Mouse (Mus musculus): ENCODE data around the gene Olfr140. TPM values are rescaled to one million over a fixed set of nuclear protein-coding genes. Genes with fewer than 3 reads are reported as not detected.

Gene Olfr140
- polyA plus RNA-seq (2014; fragmentation: Nextera tagmentation; extraction: Ambion mirVana): not detected in 2 replicates

- Histone ChIP-seq H3K4me1 (ENCODE audit: control insufficient read depth, insufficient read depth, low read length) (no peaks in the 10 kb centered on the region), H3K27ac (ENCODE audit: low read depth, low read length) (no peak within 1 kb of the TSS), H3K9ac (ENCODE audit: low read length) (no peak within 1 kb of the TSS), H3K4me3 (ENCODE audit: low read depth, low read length) (no peak within 1 kb of the TSS), H3K9me3 (replicated peaks; ENCODE audit: control insufficient read depth, low read length) (no peaks in the 10 kb centered on the region), H3K27me3 (replicated peaks; ENCODE audit: control insufficient read depth, insufficient read depth, low read length) (no peaks in the 10 kb centered on the region), H3K36me3 (ENCODE audit: control insufficient read depth, insufficient read depth, low read length) (no peaks in the 10 kb centered on the region), H3K4me2 (ENCODE audit: low read length) (no peak within 1 kb of the TSS)
- ATAC-seq (no peak), DNase-seq (ENCODE audit: low spot score) (no peak)
Measured at GRCm38 (mm10) chr2:90063494-90063893, at the start of gene Olfr140. Gene Olfr140 (minus strand): TSS chr2:90063594.

GRCm38 (mm10) chr2:90070065-90070464 lies 6.7 kb upstream of the Olfr140 start:
- 84% methylated on average over 2 of the region's 2 CpGs for WGBS
- Histone ChIP-seq H3K4me2 (ENCODE audit: low read length) (no peak overlapping the region), H3K27me3 (replicated peaks; ENCODE audit: control insufficient read depth, insufficient read depth, low read length) (no peaks in the 10 kb centered on the region), H3K36me3 (ENCODE audit: control insufficient read depth, insufficient read depth, low read length) (no peaks in the 10 kb centered on the region), H3K27ac (ENCODE audit: low read depth, low read length) (no peak overlapping the region), H3K4me3 (ENCODE audit: low read depth, low read length) (no peak overlapping the region), H3K4me1 (ENCODE audit: control insufficient read depth, insufficient read depth, low read length) (no peaks in the 10 kb centered on the region), H3K9me3 (replicated peaks; ENCODE audit: control insufficient read depth, low read length) (no peaks in the 10 kb centered on the region), H3K9ac (ENCODE audit: low read length) (no peak overlapping the region)
- no peak for ATAC-seq
- no peak for DNase-seq (ENCODE audit: low spot score)

DNA sequence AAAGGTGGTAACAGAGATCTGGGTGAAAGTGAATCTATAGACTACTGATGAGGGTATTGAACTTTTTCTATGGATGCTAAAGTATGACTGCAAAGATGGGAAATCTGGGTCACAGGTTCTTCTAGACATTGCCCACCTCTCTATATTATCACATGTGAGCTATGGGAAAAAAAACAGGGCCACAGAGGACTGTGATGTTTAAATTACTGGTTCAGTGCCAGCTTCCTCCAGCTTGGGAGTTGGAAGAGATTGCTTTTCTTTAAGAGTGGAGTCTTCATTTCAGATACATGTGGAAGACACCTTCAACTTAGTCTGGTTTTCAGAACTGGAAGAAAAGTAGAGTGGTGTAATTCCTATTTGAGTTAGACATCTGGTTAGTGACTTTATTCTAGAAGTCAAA lies 28.4 kb downstream of the Olfr140 start, which contains the start of gene Olfr1265:
TSS of gene Olfr1265 (plus strand) at position 301 of the 400 bp plus-strand sequence.
- Histone ChIP-seq H3K27ac (ENCODE audit: low read depth, low read length) (no peak within 1 kb of the TSS), H3K4me1 (ENCODE audit: control insufficient read depth, insufficient read depth, low read length) (no peaks in the 10 kb centered on the region), H3K4me2 (ENCODE audit: low read length) (no peak within 1 kb of the TSS), H3K9ac (ENCODE audit: low read length) (no peak within 1 kb of the TSS), H3K4me3 (ENCODE audit: low read depth, low read length) (no peak within 1 kb of the TSS), H3K27me3 (replicated peaks; ENCODE audit: control insufficient read depth, insufficient read depth, low read length) (no peaks in the 10 kb centered on the region), H3K9me3 (replicated peaks; ENCODE audit: control insufficient read depth, low read length) (no peaks in the 10 kb centered on the region), H3K36me3 (ENCODE audit: control insufficient read depth, insufficient read depth, low read length) (no peaks in the 10 kb centered on the region)
- ATAC-seq (no peak), DNase-seq (ENCODE audit: low spot score) (no peak)

GRCm38 (mm10) chr2:90025477-90025876 lies 37.9 kb downstream of the Olfr140 start, which contains the start of gene Olfr1264:
Gene Olfr1264 (minus strand): TSS chr2:90025577.
- no peak for DNase-seq (ENCODE audit: low spot score)
- Histone ChIP-seq H3K4me1 (ENCODE audit: control insufficient read depth, insufficient read depth, low read length) (no peaks in the 10 kb centered on the region), H3K4me3 (ENCODE audit: low read depth, low read length) (no peak within 1 kb of the TSS), H3K9ac (ENCODE audit: low read length) (no peak within 1 kb of the TSS), H3K4me2 (ENCODE audit: low read length) (no peak within 1 kb of the TSS), H3K27me3 (replicated peaks; ENCODE audit: control insufficient read depth, insufficient read depth, low read length) (no peaks in the 10 kb centered on the region), H3K36me3 (ENCODE audit: control insufficient read depth, insufficient read depth, low read length) (no peaks in the 10 kb centered on the region), H3K27ac (ENCODE audit: low read depth, low read length) (no peak within 1 kb of the TSS), H3K9me3 (replicated peaks; ENCODE audit: control insufficient read depth, low read length) (no peaks in the 10 kb centered on the region)
- WGBS: 78% methylated on average over 2 of the region's 2 CpGs
- ATAC-seq: no peak

GRCm38 (mm10) chr2:90011831-90012230 lies 51.6 kb downstream of the Olfr140 start, which contains the start of gene Olfr1263:
Gene Olfr1263 (plus strand): TSS chr2:90012131.
- no peak within 1 kb of the TSS for H3K4me3 ChIP-seq (ENCODE audit: low read depth, low read length)
- no peak for DNase-seq (ENCODE audit: low spot score)
- 91% methylated on average over 2 of the region's 2 CpGs for WGBS
- H3K36me3 ChIP-seq (ENCODE audit: control insufficient read depth, insufficient read depth, low read length): no peaks in the 10 kb centered on the region
- no peak for ATAC-seq
- H3K4me1 ChIP-seq (ENCODE audit: control insufficient read depth, insufficient read depth, low read length): no peaks in the 10 kb centered on the region
- H3K9me3 ChIP-seq (replicated peaks; ENCODE audit: control insufficient read depth, low read length): no peaks in the 10 kb centered on the region
- no peaks in the 10 kb centered on the region for H3K27me3 ChIP-seq (replicated peaks; ENCODE audit: control insufficient read depth, insufficient read depth, low read length)
- H3K4me2 ChIP-seq (ENCODE audit: low read length): no peak within 1 kb of the TSS
- no peak within 1 kb of the TSS for H3K9ac ChIP-seq (ENCODE audit: low read length)
- H3K27ac ChIP-seq (ENCODE audit: low read depth, low read length): no peak within 1 kb of the TSS

DNA sequence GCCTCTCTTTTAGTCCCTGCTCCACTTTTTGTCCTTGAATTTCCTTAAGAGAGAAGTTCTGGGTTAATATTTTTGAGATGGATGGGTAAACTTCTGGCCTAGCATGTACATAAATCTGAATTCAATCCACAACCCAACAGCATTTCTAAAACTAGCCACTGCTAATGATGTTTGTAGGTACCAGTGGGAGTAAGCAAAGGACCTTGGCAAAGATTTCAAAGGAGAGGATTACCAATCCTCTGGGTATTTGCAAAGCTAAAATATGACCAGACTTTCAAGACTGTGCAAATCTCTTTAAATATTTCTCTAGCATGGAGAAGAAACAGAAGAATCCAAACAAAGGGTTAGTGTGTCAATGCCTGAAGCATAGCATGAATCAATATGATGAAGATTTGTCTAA lies 63.5 kb downstream of the Olfr140 start, which contains the start of gene Olfr1262:
TSS of gene Olfr1262 (plus strand) at position 301 of the 400 bp plus-strand sequence.
- Histone ChIP-seq H3K27me3 (replicated peaks; ENCODE audit: control insufficient read depth, insufficient read depth, low read length) (no peaks in the 10 kb centered on the region), H3K4me1 (ENCODE audit: control insufficient read depth, insufficient read depth, low read length) (no peaks in the 10 kb centered on the region), H3K4me3 (ENCODE audit: low read depth, low read length) (no peak within 1 kb of the TSS), H3K9me3 (replicated peaks; ENCODE audit: control insufficient read depth, low read length) (no peaks in the 10 kb centered on the region), H3K36me3 (ENCODE audit: control insufficient read depth, insufficient read depth, low read length) (no peaks in the 10 kb centered on the region), H3K4me2 (ENCODE audit: low read length) (no peak within 1 kb of the TSS), H3K9ac (ENCODE audit: low read length) (no peak within 1 kb of the TSS), H3K27ac (ENCODE audit: low read depth, low read length) (no peak within 1 kb of the TSS)
- ATAC-seq (no peak), DNase-seq (ENCODE audit: low spot score) (no peak)

Other genes with a start within 250 kb of the Olfr140 start
- gene Olfr1256, start 222.0 kb downstream of the Olfr140 start, polyA plus RNA-seq (2014; fragmentation: Nextera tagmentation; extraction: Ambion mirVana): not detected in 2 replicates
- gene Olfr48, start 215.4 kb downstream of the Olfr140 start, polyA plus RNA-seq (2014; fragmentation: Nextera tagmentation; extraction: Ambion mirVana): not detected in 2 replicates
- not detected in 2 replicates for gene Olfr1257, start 185.2 kb downstream of the Olfr140 start, polyA plus RNA-seq (2014; fragmentation: Nextera tagmentation; extraction: Ambion mirVana)
- not detected in 2 replicates for gene Olfr1258, start 136.3 kb downstream of the Olfr140 start, polyA plus RNA-seq (2014; fragmentation: Nextera tagmentation; extraction: Ambion mirVana)
- gene Olfr1259, start 114.9 kb downstream of the Olfr140 start, polyA plus RNA-seq (2014; fragmentation: Nextera tagmentation; extraction: Ambion mirVana): not detected in 2 replicates
- gene Olfr1260, start 89.3 kb downstream of the Olfr140 start, polyA plus RNA-seq (2014; fragmentation: Nextera tagmentation; extraction: Ambion mirVana): not detected in 2 replicates
- gene Olfr1261, start 72.4 kb downstream of the Olfr140 start, polyA plus RNA-seq (2014; fragmentation: Nextera tagmentation; extraction: Ambion mirVana): not detected in 2 replicates
- not detected in 2 replicates for gene Olfr1262, start 63.4 kb downstream of the Olfr140 start, polyA plus RNA-seq (2014; fragmentation: Nextera tagmentation; extraction: Ambion mirVana)
- gene Olfr1263, start 51.5 kb downstream of the Olfr140 start, polyA plus RNA-seq (2014; fragmentation: Nextera tagmentation; extraction: Ambion mirVana): not detected in 2 replicates
- gene Olfr1264, start 38.0 kb downstream of the Olfr140 start, polyA plus RNA-seq (2014; fragmentation: Nextera tagmentation; extraction: Ambion mirVana): not detected in 2 replicates
- not detected in 2 replicates for gene Olfr1265, start 28.3 kb downstream of the Olfr140 start, polyA plus RNA-seq (2014; fragmentation: Nextera tagmentation; extraction: Ambion mirVana)
- not detected in 2 replicates for gene Olfr1269, start 57.8 kb upstream of the Olfr140 start, polyA plus RNA-seq (2014; fragmentation: Nextera tagmentation; extraction: Ambion mirVana)
- not detected in 2 replicates for gene Olfr32, start 78.7 kb upstream of the Olfr140 start, polyA plus RNA-seq (2014; fragmentation: Nextera tagmentation; extraction: Ambion mirVana)
- not detected in 2 replicates for gene Olfr1270, start 89.5 kb upstream of the Olfr140 start, polyA plus RNA-seq (2014; fragmentation: Nextera tagmentation; extraction: Ambion mirVana)
- not detected in 2 replicates for gene Olfr1506, start 160.9 kb upstream of the Olfr140 start, polyA plus RNA-seq (2014; fragmentation: Nextera tagmentation; extraction: Ambion mirVana)
- not detected in 2 replicates for gene Olfr142, start 194.0 kb upstream of the Olfr140 start, polyA plus RNA-seq (2014; fragmentation: Nextera tagmentation; extraction: Ambion mirVana)
- not detected in 2 replicates for gene Olfr1271, start 207.4 kb upstream of the Olfr140 start, polyA plus RNA-seq (2014; fragmentation: Nextera tagmentation; extraction: Ambion mirVana)
- gene Olfr1272, start 229.2 kb upstream of the Olfr140 start, polyA plus RNA-seq (2014; fragmentation: Nextera tagmentation; extraction: Ambion mirVana): not detected in 2 replicates